Mouse (Mus musculus): ENCODE data around the gene Xxylt1. TPM values are rescaled to one million over a fixed set of nuclear protein-coding genes. Genes with fewer than 3 reads are reported as not detected.

The Xxylt1 gene
- total and polyA plus RNA-seq, 3 experiments = 21.5 to 45.7 (median 35.1) TPM

- dilution Hi-C loops (cut with MboI; ENCODE audit: extremely low pct_ligation_motif_present, extremely low pct_unique_long_range_greater_than_20kb, low sequenced_read_pairs) (no loop called here), in situ Hi-C loops (cut with MboI; ENCODE audit: low pct_ligation_motif_present, low pct_unique_long_range_greater_than_20kb, low sequenced_read_pairs) (loop anchor here (10.0 kb wide), 1 partner anchor 115 kb away; no protein-coding TSS in a partner anchor)
- Histone ChIP-seq H3K4me1 (ENCODE audit: control insufficient read depth in 1 of 2, insufficient read depth in 2 of 2) (peaks cover 37 to 67% of the 10 kb centered on the region in 2 experiments), H3K27me3 (replicated peaks) (no peaks in the 10 kb centered on the region), H3K9ac (ENCODE audit: insufficient read depth, low read depth) (no peak overlapping the region), H3K27ac (ENCODE audit: insufficient read depth, low read depth) (no peak overlapping the region; the same call in 1 of the 2 replicates), H3K79me2 (replicated peaks; ENCODE audit: control insufficient read depth, extremely low read depth, insufficient read depth, poor library complexity, severe bottlenecking) (no peaks in the 10 kb centered on the region), H3K4me3 (replicated peaks in 1 of 3; ENCODE audit: low read depth in 2 of 3, low read length in 2 of 3, poor library complexity in 1 of 3) (no peak overlapping the region), H3K36me3 (replicated peaks in 1 of 2; ENCODE audit: control insufficient read depth in 1 of 2, insufficient read depth in 1 of 2, low read length in 1 of 2) (peaks cover 0 to 16% of the 10 kb centered on the region in 2 experiments), H3K4me2 (ENCODE audit: insufficient read depth, low read depth, poor library complexity, severe bottlenecking) (no peak overlapping the region; the same call in 1 of the 2 replicates), H3K9me3 (replicated peaks; ENCODE audit: low read length) (no peaks in the 10 kb centered on the region)
- peak; percentile 32 for DNase-seq (ENCODE audit: extremely low read depth)
- TF ChIP-seq KAT2A (IDR thresholded peaks at IDR 0.05; ENCODE audit: insufficient replicate concordance, low read length) (no peak), RCOR1 (conservative IDR thresholded peaks at IDR 0.05; ENCODE audit: low read depth, low read length) (no peak), RAD21 (IDR thresholded peaks at IDR 0.05; ENCODE audit: low read depth, low read length) (no peak), POLR2AphosphoS2 (IDR thresholded peaks at IDR 0.05; ENCODE audit: low read depth, low read length) (no peak), MXI1 (IDR thresholded peaks at IDR 0.05; ENCODE audit: low read depth, low read length) (no peak), HCFC1 (IDR thresholded peaks at IDR 0.05; ENCODE audit: low read depth, low read length) (no peak), ELF1 (IDR thresholded peaks at IDR 0.05; ENCODE audit: low read depth, low read length) (no peak), CHD1 (IDR thresholded peaks at IDR 0.05; ENCODE audit: low read depth, low read length) (no peak), ETS1 (conservative IDR thresholded peaks at IDR 0.05; ENCODE audit: low read depth, low read length) (no peak), TBP (conservative IDR thresholded peaks at IDR 0.05; ENCODE audit: low read depth, low read length) (no peak), GABPA (IDR thresholded peaks at IDR 0.05; ENCODE audit: insufficient replicate concordance, low read depth, low read length) (no peak), ZKSCAN1 (IDR thresholded peaks at IDR 0.05; ENCODE audit: borderline replicate concordance, low read depth, low read length) (no peak), MEF2A (IDR thresholded peaks at IDR 0.05; ENCODE audit: borderline replicate concordance, low read depth, low read length) (no peak), PAX5 (IDR thresholded peaks at IDR 0.05; ENCODE audit: low read length) (no peak), E2F4 (IDR thresholded peaks at IDR 0.05; ENCODE audit: insufficient replicate concordance, low read depth, low read length) (no peak), JUND (conservative IDR thresholded peaks at IDR 0.05; ENCODE audit: low read depth, low read length) (no peak), USF1 (IDR thresholded peaks at IDR 0.05; ENCODE audit: low read depth, low read length) (no peak)
Measured at GRCm38 (mm10) chr16:30939903-30940302, 141.3 kb downstream of the Xxylt1 start.

GRCm38 (mm10) chr16:30939210-30939609 lies 142.0 kb downstream of the Xxylt1 start:
- dilution Hi-C loops (cut with MboI; ENCODE audit: extremely low pct_ligation_motif_present, extremely low pct_unique_long_range_greater_than_20kb, low sequenced_read_pairs) = no loop called here
- no peaks in the 10 kb centered on the region for H3K27me3 ChIP-seq (replicated peaks)
- no peak overlapping the region for H3K4me3 ChIP-seq (replicated peaks in 1 of 3; ENCODE audit: low read depth in 2 of 3, low read length in 2 of 3, poor library complexity in 1 of 3)
- DNase-seq (ENCODE audit: extremely low read depth) = peak; percentile 90
- TF ChIP-seq GABPA (IDR thresholded peaks at IDR 0.05; ENCODE audit: insufficient replicate concordance, low read depth, low read length) = no peak
- TF ChIP-seq MAX (IDR thresholded peaks at IDR 0.05; ENCODE audit: low read length) = peak; percentile 91
- peak; percentile 83 for TF ChIP-seq MYC (IDR thresholded peaks at IDR 0.05; ENCODE audit: low read depth, low read length)
- TF ChIP-seq NELFE (IDR thresholded peaks at IDR 0.05; ENCODE audit: low read depth, low read length) = no peak
- 0 out of 2 replicates have a peak, but pooled peaks have one; percentile 5 for TF ChIP-seq ELF1 (IDR thresholded peaks at IDR 0.05; ENCODE audit: low read depth, low read length)
- peak; percentile 63 for TF ChIP-seq ZC3H11A (IDR thresholded peaks at IDR 0.05; ENCODE audit: low read depth, low read length)
- no peak; the same call in 1 of the 2 replicates for TF ChIP-seq JUN (IDR thresholded peaks at IDR 0.05; ENCODE audit: insufficient read depth, low read depth, low read length)
- TF ChIP-seq RAD21 (IDR thresholded peaks at IDR 0.05; ENCODE audit: low read depth, low read length) = peak; percentile 86
- no peak; the same call in 1 of the 2 replicates for TF ChIP-seq ETS1 (conservative IDR thresholded peaks at IDR 0.05; ENCODE audit: low read depth, low read length)
- TF ChIP-seq SMC3 (IDR thresholded peaks at IDR 0.05; ENCODE audit: low read depth, low read length) = peak; percentile 92
- no peak; the same call in 1 of the 2 replicates for TF ChIP-seq EP300 (IDR thresholded peaks at IDR 0.05; ENCODE audit: low read length)
- peak; percentile 12 to 82; a peak in 2 of 4 replicates for TF ChIP-seq CTCF (conservative IDR thresholded peaks at IDR 0.05 in 1 of 2, IDR thresholded peaks at IDR 0.05 in 1 of 2; ENCODE audit: low read depth in 2 of 2, low read length in 2 of 2)
- no peak for TF ChIP-seq CHD1 (IDR thresholded peaks at IDR 0.05; ENCODE audit: low read depth, low read length)
- peak; percentile 52; the same call in 1 of the 2 replicates for TF ChIP-seq BHLHE40 (IDR thresholded peaks at IDR 0.05; ENCODE audit: low read depth, low read length)
- no peak for TF ChIP-seq HCFC1 (IDR thresholded peaks at IDR 0.05; ENCODE audit: low read depth, low read length)
- no peak for TF ChIP-seq CHD2 (IDR thresholded peaks at IDR 0.05; ENCODE audit: low read length)
- TF ChIP-seq TCF12 (IDR thresholded peaks at IDR 0.05; ENCODE audit: low read depth, low read length) = 0 out of 2 replicates have a peak, but pooled peaks have one; percentile 4
- TF ChIP-seq ZNF384 (IDR thresholded peaks at IDR 0.05; ENCODE audit: low read depth, low read length) = no peak
- no peaks in the 10 kb centered on the region for H3K9me3 ChIP-seq (replicated peaks; ENCODE audit: low read length)
- peaks cover 0 to 14% of the 10 kb centered on the region in 2 experiments for H3K36me3 ChIP-seq (replicated peaks in 1 of 2; ENCODE audit: control insufficient read depth in 1 of 2, insufficient read depth in 1 of 2, low read length in 1 of 2)
- peak overlapping the region; percentile 42; the same call in 1 of the 2 replicates for H3K27ac ChIP-seq (ENCODE audit: insufficient read depth, low read depth)
- no peaks in the 10 kb centered on the region for H3K79me2 ChIP-seq (replicated peaks; ENCODE audit: control insufficient read depth, extremely low read depth, insufficient read depth, poor library complexity, severe bottlenecking)
- no peak overlapping the region; the same call in 1 of the 2 replicates for H3K4me2 ChIP-seq (ENCODE audit: insufficient read depth, low read depth, poor library complexity, severe bottlenecking)
- in situ Hi-C loops (cut with MboI; ENCODE audit: low pct_ligation_motif_present, low pct_unique_long_range_greater_than_20kb, low sequenced_read_pairs) = loop anchor here (10.0 kb wide), 1 partner anchor 114 kb away; no protein-coding TSS in a partner anchor
- H3K9ac ChIP-seq (ENCODE audit: insufficient read depth, low read depth) = no peak overlapping the region
- H3K4me1 ChIP-seq (ENCODE audit: control insufficient read depth in 1 of 2, insufficient read depth in 2 of 2) = peaks cover 40 to 67% of the 10 kb centered on the region in 2 experiments
